Mouse (Mus musculus) T-helper 2 cell (primary cell): ENCODE data around the gene Pcsk5.

Experiments
- in situ Hi-C: fragments of 300-600 bp; cut with MboI, MseI; formaldehyde crosslinking; loops from one replicate; pipeline ENCODE4 v1.15.1; 2025; ENCODE audit warnings: high pct_unique_total_duplicates

The Pcsk5 gene

GRCm38 (mm10) chr19:17744474-17745069, 92.9 kb downstream of the Pcsk5 start:
- in situ Hi-C loops: no loop called here

GRCm38 (mm10) chr19:17741465-17741864, 96.0 kb downstream of the Pcsk5 start:
- in situ Hi-C loops: no loop called here

GRCm38 (mm10) chr19:17732676-17733277, 104.7 kb downstream of the Pcsk5 start:
- in situ Hi-C loops: no loop called here

GRCm38 (mm10) chr19:17717066-17717465, 120.4 kb downstream of the Pcsk5 start:
- in situ Hi-C loops: no loop called here

- in situ Hi-C loops: no loop called here
These were observed 122.0 kb downstream of the Pcsk5 start for GRCm38 (mm10) chr19:17715281-17715955.

- in situ Hi-C loops: no loop called here
These were observed 145.8 kb downstream of the Pcsk5 start for GRCm38 (mm10) chr19:17691626-17692025.

- in situ Hi-C loops: no loop called here
These were observed 159.1 kb downstream of the Pcsk5 start for GRCm38 (mm10) chr19:17678371-17678770.

- in situ Hi-C loops: no loop called here
These were observed 174.8 kb downstream of the Pcsk5 start for GRCm38 (mm10) chr19:17662676-17663075.

GRCm38 (mm10) chr19:17662271-17662670, 175.2 kb downstream of the Pcsk5 start:
- in situ Hi-C loops: no loop called here

GRCm38 (mm10) chr19:17659321-17659720, 178.1 kb downstream of the Pcsk5 start:
- in situ Hi-C loops: no loop called here

- in situ Hi-C loops: no loop called here
These were observed 186.5 kb downstream of the Pcsk5 start for GRCm38 (mm10) chr19:17650831-17651502.

GRCm38 (mm10) chr19:17649967-17650366, 187.5 kb downstream of the Pcsk5 start:
- in situ Hi-C loops: loop anchor here (10.0 kb wide), 1 partner anchor 495 kb away; no protein-coding TSS in a partner anchor

GRCm38 (mm10) chr19:17643128-17643797, 194.2 kb downstream of the Pcsk5 start:
- in situ Hi-C loops: loop anchor here (10.0 kb wide), 1 partner anchor 488 kb away; no protein-coding TSS in a partner anchor

GRCm38 (mm10) chr19:17635984-17636383, 201.4 kb downstream of the Pcsk5 start:
- in situ Hi-C loops: no loop called here

GRCm38 (mm10) chr19:17615646-17616045, 221.8 kb downstream of the Pcsk5 start:
- in situ Hi-C loops: no loop called here

GRCm38 (mm10) chr19:17606510-17606909, 230.9 kb downstream of the Pcsk5 start:
- in situ Hi-C loops: loop anchor here (10.0 kb wide), 1 partner anchor 652 kb away; the partner anchor contains the start of gene Prune2

- in situ Hi-C loops: loop anchor here (10.0 kb wide), 1 partner anchor 651 kb away; the partner anchor contains the start of gene Prune2
These were observed 231.3 kb downstream of the Pcsk5 start for GRCm38 (mm10) chr19:17606093-17606492.

GRCm38 (mm10) chr19:17603322-17603721, 234.1 kb downstream of the Pcsk5 start:
- in situ Hi-C loops: loop anchor here (10.0 kb wide), 1 partner anchor 649 kb away; the partner anchor contains the start of gene Prune2

- in situ Hi-C loops: loop anchor here (10.0 kb wide), 1 partner anchor 646 kb away; the partner anchor contains the start of gene Prune2
These were observed 237.1 kb downstream of the Pcsk5 start for GRCm38 (mm10) chr19:17600347-17600746.

GRCm38 (mm10) chr19:17592790-17593189, 244.6 kb downstream of the Pcsk5 start:
- in situ Hi-C loops: no loop called here

GRCm38 (mm10) chr19:17591335-17591734, 246.1 kb downstream of the Pcsk5 start:
- in situ Hi-C loops: no loop called here
